Mouse (Mus musculus) megakaryocyte progenitor cell, adult 5-6 weeks (primary cell): ENCODE measurements around the gene Slc26a1. TPM values are rescaled to one million over a fixed set of nuclear protein-coding genes. Genes with fewer than 3 reads are reported as not detected.
A peak's percentile ranks its signal among the peaks of the same experiment; 100 is the strongest.

Source experiments
- ATAC-seq: replicated peaks from 2 replicates; pipeline ENCODE4 v1.8.0; 2016; ENCODE audit warnings: mild to moderate bottlenecking, moderate TSS enrichment, inconsistent platforms; ENCODE audit not compliant: poor library complexity
- total RNA-seq, 2 experiments: library from RNA; stranded (forward) in 1 of 2; stranded (reverse) in 1 of 2; fragments of 157-497, 149-512 nt in 1 of 2; fragments of 200-1000 nt in 1 of 2; gene quantifications; 2 replicates each; pipeline versions ENCODE4 v1.2.3 to v1.2.4; 2015 to 2017

The Slc26a1 gene
- total RNA-seq (2015), result 2.0 and 2.1 TPM in 2 replicates
- total RNA-seq (2017), result 0.75 and 1.5 TPM in 2 replicates

DNA sequence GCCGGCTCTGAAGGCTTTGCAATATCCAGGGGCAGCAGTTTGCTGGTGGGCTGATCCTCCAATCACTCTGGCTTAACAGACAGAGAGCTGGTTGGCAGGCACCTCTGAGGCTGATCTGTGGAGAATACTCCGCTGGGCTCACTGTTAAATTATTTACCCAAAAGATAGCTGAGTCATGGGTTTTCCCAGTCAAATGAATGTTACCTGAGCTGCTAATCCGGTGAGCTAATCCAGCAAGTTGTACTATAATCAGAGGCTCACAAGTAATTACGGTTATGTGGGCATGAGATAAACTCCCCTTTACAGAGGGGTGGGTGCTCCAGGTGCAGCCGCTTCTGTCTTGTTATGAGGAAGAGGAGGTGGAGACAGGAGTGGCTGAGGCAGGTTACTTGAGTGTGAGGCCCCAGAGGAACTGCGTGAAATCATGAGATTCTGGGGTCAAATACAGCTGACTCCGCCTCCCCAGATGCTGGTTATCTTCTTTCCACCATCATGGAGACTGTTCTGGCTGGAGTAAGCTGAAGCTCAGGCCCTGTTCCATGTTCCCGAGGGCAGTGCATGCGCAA lies at the start of gene Slc26a1:
Gene Slc26a1, minus strand, starts transcription at position 319 of the 566 bp plus-strand sequence.
- peak; percentile 33 for ATAC-seq

DNA sequence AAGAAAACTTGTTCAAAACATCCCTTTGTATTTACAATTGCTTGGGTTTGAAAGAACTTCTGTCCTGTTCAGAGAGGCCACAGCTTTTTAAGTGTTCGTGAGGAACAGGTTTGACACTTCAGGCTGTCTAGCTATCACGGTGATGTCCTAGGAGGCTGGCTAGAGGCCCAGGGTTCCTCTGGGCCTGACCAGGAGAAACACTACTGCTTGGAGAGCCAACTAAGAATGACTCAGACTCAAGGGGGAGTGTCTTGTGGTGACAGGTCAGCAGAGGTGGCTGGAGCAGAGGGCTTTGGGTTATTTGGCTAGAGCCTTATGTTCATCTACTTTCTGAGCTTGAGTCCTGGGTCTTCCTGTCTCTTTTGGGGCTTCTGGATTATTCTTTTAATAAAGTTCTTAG lies 48.6 kb upstream of the Slc26a1 start:
- ATAC-seq, result no peak

DNA sequence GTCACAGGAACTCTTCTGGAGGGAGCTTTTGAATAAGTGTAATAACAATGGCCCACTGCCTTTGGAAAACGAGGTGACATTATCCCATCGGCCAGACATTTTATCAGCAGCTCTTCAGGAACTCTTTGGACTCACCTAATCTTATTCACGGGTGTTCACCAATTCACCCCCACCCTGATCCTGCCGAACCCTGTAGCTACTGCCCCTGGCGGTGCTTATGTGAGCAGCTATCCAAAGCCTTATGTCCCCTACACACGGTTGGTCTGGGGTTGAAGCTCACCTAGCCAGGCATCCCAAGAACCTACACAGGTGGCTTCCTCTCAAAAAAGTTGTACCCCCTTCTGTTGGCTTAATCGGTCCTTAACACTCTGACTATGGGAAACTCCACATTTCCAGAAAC lies 44.4 kb upstream of the Slc26a1 start:
- ATAC-seq, result peak; percentile 30; the same call in 1 of the 2 replicates

DNA sequence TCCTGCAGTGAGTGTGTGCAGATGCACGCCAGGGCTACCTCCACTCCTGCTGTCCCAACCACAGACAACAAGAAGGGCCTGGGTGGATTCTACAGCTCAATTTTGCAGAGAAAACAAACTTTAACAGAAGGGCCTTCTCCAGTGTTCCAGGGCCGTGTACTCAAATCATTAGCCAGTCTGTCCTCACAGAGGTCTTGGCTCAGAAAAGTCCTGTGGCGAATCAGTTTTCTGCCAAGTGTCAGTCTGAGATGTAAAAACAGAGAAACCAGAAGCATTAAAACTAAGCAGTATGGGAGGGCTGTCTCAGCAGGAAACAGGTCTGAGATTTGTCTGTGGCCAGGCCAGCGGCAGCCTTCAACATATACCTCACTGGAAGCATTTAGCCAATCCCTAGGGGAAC lies 42.7 kb upstream of the Slc26a1 start:
- no peak for ATAC-seq

DNA sequence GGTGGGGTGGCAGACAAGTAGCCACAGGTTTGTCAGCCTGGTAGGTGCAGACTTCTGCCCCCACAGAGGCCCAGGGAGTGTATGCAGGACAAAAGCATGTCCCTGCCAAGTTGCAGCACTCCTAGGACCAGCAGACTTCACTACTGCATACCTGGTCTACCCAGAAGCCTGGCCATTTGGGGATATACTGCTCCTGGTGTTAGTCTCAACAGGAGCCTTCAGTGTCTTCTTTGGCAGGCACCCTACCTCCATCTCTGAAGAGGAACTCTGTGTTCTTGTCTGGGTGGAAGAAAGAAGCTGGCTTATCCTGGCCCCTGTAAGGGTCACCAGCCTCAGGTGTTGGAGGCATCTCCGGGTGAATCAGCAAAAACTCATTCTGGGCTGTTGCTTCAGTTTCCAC lies 40.6 kb upstream of the Slc26a1 start:
- no peak for ATAC-seq

DNA sequence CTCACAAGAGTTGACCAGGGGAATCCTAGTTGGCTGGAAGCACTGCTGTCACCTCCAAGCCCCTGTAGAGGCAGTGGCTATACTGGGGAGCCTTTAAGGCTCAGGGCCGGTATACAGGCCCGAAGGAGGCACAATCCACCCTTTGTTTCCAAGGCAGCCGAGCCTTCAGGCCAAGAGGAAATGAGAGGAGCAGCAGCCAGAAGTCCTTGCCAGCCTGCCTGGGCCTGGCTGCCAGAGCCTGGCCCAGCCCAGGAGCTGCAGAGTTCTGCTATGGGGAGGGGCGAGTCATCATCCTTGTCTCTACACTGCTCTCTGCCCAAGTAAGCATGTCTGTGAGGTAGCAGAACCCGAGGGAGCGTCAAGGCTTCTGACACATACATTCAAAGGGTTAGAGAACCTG lies 38.8 kb upstream of the Slc26a1 start:
- no peak for ATAC-seq

DNA sequence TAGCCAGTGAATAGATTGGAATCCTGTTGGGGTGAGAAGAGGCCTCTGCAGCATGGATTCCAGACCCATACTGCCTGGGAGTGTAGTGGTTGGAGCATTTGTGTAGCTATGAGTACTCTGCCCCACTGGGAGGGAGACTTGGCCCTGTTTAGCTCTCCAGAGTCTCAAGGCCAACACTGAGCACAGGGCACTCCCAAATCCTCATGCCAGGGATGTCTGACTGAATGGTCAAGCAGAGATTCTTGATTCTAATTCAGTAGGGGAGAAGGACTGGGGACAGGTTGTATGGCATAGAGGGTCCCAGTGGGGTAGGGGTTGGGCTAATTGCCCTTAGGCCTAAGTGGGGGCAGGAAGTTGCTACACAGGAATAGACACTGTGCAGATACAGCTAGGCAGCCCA lies 38.3 kb upstream of the Slc26a1 start:
- ATAC-seq, result no peak

DNA sequence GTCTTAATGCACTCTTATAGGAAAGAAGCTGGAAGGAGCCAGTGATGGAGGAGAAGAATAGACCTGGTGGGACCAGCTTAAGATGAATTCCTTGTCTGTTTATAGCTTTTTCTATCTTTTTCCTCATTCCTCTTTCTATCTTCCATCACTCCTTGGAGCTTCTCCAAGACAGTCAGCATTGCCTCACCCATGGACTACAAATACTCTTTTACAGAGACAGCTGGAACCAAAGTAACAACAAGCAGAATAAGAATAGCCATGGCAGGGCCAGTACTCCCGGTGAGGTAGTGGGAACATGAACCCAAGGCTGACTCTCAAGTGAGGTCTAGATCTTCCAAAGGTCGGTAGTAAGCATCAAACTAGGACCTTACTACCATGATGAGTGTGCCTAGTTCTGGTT lies 37.7 kb upstream of the Slc26a1 start:
- ATAC-seq, result no peak

DNA sequence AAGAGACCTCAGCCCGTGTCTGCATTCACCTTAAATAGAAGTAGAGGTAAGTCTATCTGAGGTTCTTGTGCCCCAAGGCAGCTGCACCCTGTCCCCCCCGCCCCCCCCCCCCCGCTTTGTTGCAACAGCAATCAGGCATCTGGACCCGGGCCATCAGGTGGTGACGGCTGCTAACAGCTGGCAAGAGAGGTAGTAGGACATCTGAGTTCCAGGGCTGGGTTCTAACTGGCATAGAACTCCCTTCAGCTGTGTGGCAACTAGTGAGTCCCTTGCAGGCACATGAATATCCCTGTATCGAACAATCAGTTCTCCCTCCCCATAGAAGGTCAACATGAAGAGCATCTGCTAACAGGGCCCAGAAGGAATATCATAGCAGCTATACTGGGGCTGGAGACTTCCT lies 36.6 kb upstream of the Slc26a1 start:
- no peak for ATAC-seq

DNA sequence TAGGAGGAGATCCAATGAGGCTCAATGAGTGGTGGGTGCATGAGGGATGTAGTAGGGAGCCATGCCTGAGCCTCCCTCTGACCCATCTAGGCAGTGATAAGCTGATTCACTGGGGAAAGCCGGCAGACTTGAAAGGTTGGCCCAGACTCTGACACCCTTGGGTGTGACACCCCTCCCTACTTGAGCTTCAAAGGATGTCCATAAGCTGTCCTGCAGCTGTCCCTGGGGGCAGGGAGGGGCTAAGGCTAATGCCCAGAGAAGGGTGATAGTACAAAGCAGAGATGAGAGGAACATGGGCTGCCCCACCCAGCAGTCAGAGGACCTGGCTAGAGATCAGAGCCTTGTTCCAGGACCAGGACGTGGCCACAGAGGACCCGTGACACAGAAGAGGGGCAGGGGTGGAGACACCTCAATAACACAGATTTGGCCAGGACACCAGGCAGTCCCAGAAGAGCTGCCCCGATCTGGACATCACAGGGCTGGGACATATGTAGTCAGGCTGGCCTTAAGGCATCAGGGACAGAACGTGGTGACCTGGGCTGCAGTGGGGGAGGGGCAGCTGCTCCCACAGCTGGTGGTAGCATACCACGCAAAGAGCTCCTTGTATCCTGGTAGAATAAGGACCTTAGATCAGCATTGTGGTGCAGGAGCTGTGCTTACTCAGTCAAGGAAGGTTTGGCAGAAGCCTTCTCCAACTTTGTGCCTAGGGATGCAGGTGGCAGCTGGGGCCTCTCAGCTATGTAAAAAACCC lies 33.8 kb upstream of the Slc26a1 start:
- no peak for ATAC-seq

DNA sequence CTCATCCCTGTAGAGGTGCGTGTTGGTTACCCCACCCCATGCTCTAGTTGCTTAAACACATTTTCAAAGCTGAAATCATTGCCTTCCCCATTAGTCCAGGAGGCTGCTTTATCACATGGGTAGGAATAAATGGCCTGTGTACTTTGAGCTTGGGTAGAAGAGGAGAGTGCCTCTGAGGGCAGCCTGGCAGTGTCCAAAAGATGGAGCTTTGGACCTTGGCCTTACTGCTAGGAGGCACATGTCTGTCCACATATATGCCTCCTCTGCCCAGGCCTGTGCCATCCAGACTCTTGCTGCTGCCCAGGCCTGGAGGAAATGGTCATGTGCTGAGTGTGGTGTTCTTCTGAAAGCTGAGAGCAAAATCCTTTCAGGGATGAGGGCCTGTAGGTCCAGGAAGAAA lies 33.0 kb upstream of the Slc26a1 start:
- no peak for ATAC-seq

DNA sequence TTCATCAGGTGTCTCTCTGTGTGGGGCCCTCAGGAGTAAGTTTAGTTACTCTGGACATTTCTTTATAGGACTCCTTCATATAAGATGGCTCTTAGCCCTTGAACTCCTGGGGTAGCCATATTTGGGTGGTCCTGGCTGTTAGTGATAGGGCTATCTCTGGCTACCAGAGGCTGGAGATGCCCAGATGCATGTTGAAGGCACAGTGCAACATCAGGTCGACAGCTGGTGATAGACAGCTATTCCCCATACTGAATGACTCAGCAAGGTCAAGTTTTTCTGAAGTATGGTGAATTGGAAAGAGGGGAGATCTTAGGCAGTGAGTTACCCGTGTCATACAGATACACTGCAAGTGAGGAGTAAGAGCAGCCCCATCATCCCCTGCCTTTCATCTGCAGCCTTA lies 32.4 kb upstream of the Slc26a1 start:
- ATAC-seq, result peak; percentile 62

DNA sequence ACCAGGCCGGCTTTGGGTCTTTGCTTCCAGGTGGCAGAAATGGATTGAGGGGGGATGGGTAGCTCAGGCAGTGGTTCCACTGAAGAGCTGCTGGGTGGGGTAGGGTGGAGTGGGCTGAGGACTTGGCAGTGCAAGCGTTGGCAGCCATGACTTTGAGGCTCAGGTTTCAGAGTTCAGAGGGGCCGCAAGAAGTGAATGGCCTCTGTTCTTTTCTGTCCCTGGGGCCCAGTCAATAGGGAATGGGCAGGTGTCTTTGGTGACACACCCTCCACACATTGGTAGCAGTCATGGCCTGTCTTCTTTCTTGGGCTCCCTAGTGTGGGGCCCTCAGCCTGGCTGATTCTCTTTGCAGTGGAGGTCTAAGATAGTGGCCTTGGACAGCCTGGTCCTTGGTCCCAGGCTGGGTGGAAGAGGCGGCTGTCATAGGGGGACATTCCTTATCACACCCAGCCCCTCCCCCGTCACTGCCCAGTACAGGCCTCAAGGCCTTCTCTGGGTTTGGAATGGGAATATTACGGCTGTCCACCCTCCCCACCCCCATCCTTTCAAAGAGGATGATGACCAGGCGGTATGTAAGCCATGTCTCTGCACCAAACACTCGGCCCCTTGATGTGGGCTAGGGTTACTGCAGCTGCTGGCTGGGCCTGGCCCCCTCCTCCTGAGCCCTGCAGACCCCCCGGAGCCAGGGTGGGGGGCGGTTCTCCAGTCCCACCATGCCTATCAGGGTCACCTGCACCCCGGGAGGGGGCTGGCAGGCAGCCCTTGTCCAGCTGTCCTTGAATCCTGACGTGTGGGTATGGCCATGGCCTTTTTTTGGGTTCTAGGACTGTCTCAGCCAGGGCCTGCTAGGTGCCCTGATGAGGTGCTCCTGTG lies 28.6 kb upstream of the Slc26a1 start:
- no peak for ATAC-seq

DNA sequence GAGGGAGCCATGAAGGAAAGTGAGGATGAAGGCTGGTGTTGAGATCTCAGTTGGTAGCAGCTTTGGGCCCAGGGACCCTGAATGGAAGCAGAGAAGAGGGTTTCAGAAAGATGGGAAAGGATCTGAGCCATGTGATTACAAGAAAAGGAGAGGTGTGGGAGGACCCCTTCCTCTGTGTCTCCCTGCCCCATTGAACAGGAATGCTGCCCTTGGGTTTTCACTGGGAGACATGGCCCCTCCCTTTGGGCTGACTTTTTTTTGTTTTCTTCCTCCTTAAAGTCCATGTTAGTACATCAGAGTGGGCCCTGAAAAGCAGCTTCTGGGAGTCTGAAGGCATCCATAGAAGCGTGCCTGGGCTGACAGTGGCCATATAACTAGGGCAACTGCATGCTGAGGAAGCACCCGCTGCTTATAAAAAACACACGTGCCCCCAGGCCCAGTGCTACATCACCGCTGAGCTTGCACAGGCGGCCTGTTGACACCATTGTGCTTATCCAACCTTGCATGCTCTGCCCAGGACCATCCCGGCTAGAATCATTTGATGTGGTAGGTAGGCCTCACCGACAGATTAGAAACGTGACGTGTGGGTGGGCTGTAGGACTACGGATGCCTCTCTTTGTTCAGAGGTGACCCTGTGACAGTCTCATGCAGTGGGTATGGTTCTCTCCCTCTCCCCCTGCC lies 26.1 kb upstream of the Slc26a1 start:
- no peak for ATAC-seq

DNA sequence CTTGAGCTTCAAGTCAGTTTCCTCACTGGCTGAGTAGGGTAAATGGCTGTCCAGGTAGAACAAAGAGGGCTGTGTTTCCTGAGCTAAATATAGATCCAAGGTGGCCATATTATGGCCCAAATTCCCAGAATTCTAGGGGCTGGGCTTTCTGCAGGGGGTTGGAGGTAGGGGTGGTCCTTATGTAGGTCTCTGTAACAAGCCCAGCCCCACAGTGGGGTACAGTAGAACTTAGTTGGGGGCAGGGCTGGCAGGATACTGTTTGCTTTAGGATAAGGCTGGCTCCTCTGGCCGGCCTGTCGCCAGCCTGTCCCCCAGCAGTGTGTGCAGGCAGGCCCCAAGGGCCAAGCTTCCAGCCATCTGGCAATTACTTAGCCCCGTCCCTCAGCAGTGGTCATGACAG lies 25.0 kb upstream of the Slc26a1 start:
- ATAC-seq, result no peak

DNA sequence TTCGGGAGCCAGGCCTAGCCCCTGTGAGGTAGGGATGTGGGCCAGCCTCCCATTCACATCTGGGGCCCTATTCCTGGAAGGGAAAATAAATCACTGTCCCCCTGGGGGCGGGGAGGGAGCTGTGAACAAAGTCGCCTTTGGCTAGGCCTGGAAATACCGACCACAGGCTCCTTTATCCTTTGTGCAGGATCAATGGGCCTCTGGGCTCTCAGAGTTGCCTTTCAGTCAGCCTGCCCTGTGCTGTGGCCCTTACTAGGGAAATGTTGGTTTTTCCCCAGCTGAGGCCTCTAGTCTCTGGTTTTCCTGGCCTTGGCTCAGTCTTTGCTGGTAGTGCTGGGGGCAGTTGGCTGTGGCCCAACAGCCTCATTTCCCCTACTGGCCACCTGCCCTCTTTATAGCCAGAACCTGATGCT lies 22.0 kb upstream of the Slc26a1 start:
- ATAC-seq, result no peak

DNA sequence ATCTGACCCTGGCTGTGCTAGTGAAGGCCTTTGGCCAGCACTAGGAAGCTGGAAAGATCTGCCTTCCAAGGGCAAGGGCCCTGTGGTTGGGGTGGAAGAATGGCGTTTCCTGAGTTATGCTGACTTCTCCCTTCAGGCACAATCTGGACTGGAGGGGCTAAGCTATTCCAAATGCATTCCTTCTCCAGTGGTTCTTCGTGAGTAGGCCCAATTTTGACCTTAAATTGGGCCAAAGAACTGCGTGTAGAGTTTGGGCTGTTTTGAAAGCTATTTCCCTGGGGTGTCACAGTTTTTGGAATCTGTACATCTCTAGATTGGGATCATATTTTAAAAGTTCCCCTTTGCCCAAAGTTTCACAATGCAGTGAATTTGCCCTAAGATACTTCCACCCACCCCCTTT lies 21.2 kb upstream of the Slc26a1 start:
- ATAC-seq, result no peak

DNA sequence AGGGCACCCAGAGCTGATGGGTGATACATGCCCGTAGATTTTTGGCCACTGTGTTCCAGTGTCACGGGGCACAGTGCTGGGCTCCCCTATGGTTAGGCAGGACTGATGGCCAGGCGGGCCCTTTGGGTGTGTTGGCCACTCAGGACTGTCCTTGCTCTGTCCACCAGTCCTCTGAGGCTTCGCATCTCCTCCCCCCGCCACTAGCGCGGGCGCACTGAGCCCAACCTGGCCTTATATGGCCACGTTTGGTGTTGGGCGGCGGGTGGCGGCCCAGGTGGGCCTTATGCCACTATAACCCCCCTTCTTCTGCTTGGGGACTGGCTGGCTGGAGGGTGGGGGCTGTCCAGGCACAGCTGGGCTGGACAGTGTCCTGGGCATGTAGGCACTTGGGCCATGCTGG lies 20.5 kb upstream of the Slc26a1 start:
- no peak for ATAC-seq

DNA sequence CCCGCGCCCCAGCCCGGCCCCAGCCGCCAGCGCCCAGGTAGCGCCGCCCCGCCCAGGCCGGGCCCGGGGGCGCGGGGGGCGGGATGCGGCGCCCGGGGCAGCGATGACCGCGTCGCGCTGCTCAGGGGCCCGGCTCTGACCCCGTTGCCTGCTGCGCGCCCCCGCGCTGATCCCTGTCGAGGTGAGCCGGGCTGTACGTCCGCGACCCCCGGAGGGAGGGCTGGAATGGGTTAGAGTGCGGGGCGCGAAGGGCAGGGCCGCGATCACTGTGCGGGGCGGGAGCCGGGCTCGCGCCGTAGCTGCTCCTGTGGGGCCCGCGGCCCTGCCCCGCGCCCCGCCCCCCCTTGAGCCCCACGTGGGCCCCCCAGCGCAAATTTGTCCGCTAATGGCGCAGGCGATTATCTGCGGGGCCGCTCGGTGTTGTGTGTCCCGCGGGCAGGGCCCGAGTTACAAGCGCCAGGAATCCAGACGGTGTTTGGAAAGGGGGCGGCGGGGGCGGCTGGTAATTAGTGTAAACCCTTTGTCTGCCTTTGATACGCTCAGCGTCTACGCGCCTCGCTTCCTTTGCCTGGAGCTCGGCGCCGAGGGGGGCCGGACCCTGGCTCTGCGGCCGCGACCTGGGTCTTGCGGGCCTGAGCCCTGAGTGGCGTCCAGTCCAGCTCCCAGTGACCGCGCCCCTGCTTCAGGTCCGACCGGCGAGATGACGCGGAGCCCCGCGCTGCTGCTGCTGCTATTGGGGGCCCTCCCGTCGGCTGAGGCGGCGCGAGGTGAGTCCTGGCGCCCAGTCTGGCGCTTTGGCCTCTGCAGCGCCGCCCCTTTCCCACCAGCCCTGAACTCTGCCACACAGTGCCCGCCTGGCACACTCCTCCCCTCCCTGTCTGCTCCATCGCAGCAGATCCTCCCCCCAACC lies 19.2 kb upstream of the Slc26a1 start:
- ATAC-seq, result peak; percentile 45

DNA sequence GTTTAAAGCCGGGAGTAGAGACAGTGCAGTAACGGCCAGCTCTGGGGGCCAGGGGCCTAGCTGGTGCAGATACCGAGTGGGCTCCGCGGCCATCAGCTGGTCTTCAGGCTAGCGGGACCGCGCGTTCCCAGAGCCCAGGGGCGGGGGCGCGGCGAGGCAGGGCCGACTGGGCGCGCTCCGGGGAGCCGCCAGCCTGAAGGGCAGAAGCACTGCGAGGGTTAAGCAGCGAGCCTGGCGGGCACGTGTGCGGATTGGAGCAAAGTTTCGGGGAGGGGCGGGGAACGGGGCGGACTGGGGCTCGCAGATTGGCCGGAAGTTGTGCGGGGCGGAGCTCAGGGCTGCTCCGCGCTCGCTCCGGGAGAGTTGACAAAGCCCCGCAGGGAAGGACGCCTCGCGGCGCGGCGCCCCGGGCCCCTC lies 18.5 kb upstream of the Slc26a1 start:
- ATAC-seq, result peak; percentile 77
